Mouse (Mus musculus) MEL (cell line): Measurements from ENCODE around the gene Ehd2.

Source experiments
- BHLHE40 ChIP-seq: IDR thresholded peaks from 2 replicates; pipeline ENCODE4 v1.6.1; 2012; ENCODE audit warnings: low read depth, mild to moderate bottlenecking, inconsistent platforms, low read length, improper control_type of control experiment, borderline replicate concordance
- CTCF ChIP-seq, 3 experiments: IDR thresholded peaks in 2 of 3; conservative IDR thresholded peaks in 1 of 3; 2 replicates each; pipeline ENCODE4 v1.5.1; 2011 to 2012; ENCODE audit warnings: low read length in 3 of 3, low read depth in 2 of 3, mild to moderate bottlenecking in 2 of 3, improper control_type of control experiment in 1 of 3, inconsistent platforms in 1 of 3, mixed read lengths in 1 of 3, moderate library complexity in 1 of 3; ENCODE audit not compliant: control insufficient read depth in 1 of 3, insufficient read depth in 1 of 3, poor library complexity in 1 of 3, severe bottlenecking in 1 of 3
- GABPA ChIP-seq: IDR thresholded peaks from 2 replicates; pipeline ENCODE4 v1.6.1; 2012; ENCODE audit warnings: low read depth, mild to moderate bottlenecking, inconsistent platforms, low read length, improper control_type of control experiment, moderate library complexity
- GATA1 ChIP-seq: IDR thresholded peaks from 2 replicates; pipeline ENCODE4 v1.6.1; 2011; ENCODE audit warnings: low read depth, low read length, improper control_type of control experiment
- JUND ChIP-seq: IDR thresholded peaks from 2 replicates; pipeline ENCODE4 v1.6.1; 2011; ENCODE audit warnings: low read depth, mild to moderate bottlenecking, improper control_type of control experiment, low read length
- MAX ChIP-seq: IDR thresholded peaks from 2 replicates; pipeline ENCODE4 v1.6.1; 2011; ENCODE audit warnings: low read length, improper control_type of control experiment
- RCOR1 ChIP-seq: IDR thresholded peaks from 2 replicates; pipeline ENCODE4 v1.6.1; 2012; ENCODE audit warnings: low read depth, mild to moderate bottlenecking, inconsistent platforms, low read length, improper control_type of control experiment
- TAL1 ChIP-seq: IDR thresholded peaks from 2 replicates; pipeline ENCODE4 v1.6.1; 2012; ENCODE audit warnings: mild to moderate bottlenecking, inconsistent platforms, low read length, moderate library complexity, mixed read lengths
- USF2 ChIP-seq, 2 experiments: IDR thresholded peaks; 2 replicates each; pipeline ENCODE4 v1.6.1; 2011 to 2012; ENCODE audit warnings: improper control_type of control experiment in 2 of 2, low read length in 2 of 2, borderline replicate concordance in 1 of 2, inconsistent platforms in 1 of 2, low read depth in 1 of 2, mild to moderate bottlenecking in 1 of 2; ENCODE audit not compliant: insufficient read depth in 1 of 2
- ZMIZ1 ChIP-seq: IDR thresholded peaks from 2 replicates; pipeline ENCODE4 v1.6.1; 2012; ENCODE audit warnings: low read depth, mild to moderate bottlenecking, inconsistent platforms, low read length, improper control_type of control experiment, moderate library complexity

- peak; percentile 85 for TF ChIP-seq BHLHE40
- TF ChIP-seq RCOR1: no peak; the same call in 1 of the 2 replicates
- TF ChIP-seq GABPA: no peak
- TF ChIP-seq GATA1: no peak
- no peak for TF ChIP-seq TAL1
- no peak for TF ChIP-seq JUND
- peak; percentile 81 for TF ChIP-seq MAX
- peak; percentile 88 for TF ChIP-seq ZMIZ1
- no peak for TF ChIP-seq CTCF (IDR thresholded peaks at IDR 0.05 in 2 of 3, conservative IDR thresholded peaks at IDR 0.05 in 1 of 3; ENCODE audit: control insufficient read depth in 1 of 3, insufficient read depth in 1 of 3, low read depth in 2 of 3, low read length in 3 of 3, poor library complexity in 1 of 3, severe bottlenecking in 1 of 3)
- no peak for TF ChIP-seq USF2 (IDR thresholded peaks at IDR 0.05; ENCODE audit: borderline replicate concordance in 1 of 2, insufficient read depth in 1 of 2, low read depth in 1 of 2, low read length in 2 of 2)
Observed at GRCm38 (mm10) chr7:15922220-15922773, 45.1 kb downstream of the Ehd2 start, which contains the start of gene Selenow.
